Mouse (Mus musculus): Measurements from ENCODE around the gene Klk1b3. TPM values are rescaled to one million over a fixed set of nuclear protein-coding genes. Genes with fewer than 3 reads are reported as not detected.

Gene Klk1b3
- polyA plus RNA-seq, 2 experiments, result not detected

- 46% methylated on average over 2 of the region's 2 CpGs for WGBS
These were observed 41.9 kb downstream of the Klk1b3 start for GRCm38 (mm10) chr7:44239913-44240312.

GRCm38 (mm10) chr7:44240712-44241111 is 42.7 kb downstream of the Klk1b3 start:
- WGBS, result 45% methylated on average over 1 of the region's 1 CpGs
- no peaks in the 10 kb centered on the region for H3K27me3 ChIP-seq (ENCODE audit: control insufficient read depth, insufficient read depth, low read length)
- H3K4me1 ChIP-seq (ENCODE audit: control insufficient read depth, insufficient read depth, low read length), result peaks cover 6% of the 10 kb centered on the region; the same call in 1 of the 2 replicates
- no peak for TF ChIP-seq POLR2A (IDR thresholded peaks at IDR 0.05; ENCODE audit: borderline replicate concordance, extremely low read depth, insufficient read depth, insufficient read length)
- H3K4me3 ChIP-seq (replicated peaks; ENCODE audit: low read length), result no peak overlapping the region
- H3K4me2 ChIP-seq (replicated peaks; ENCODE audit: low read depth, low read length, severe bottlenecking), result no peak overlapping the region
- H3K9me3 ChIP-seq (ENCODE audit: control insufficient read depth, low read length), result no peaks in the 10 kb centered on the region
- no peaks in the 10 kb centered on the region for H3K36me3 ChIP-seq (ENCODE audit: control insufficient read depth, insufficient read depth, low read length)
- DNase-seq (ENCODE audit: low spot score), result no peak
- no peak for ATAC-seq (ENCODE audit: low FRiP score, low read depth)
- no peak overlapping the region for H3K9ac ChIP-seq (ENCODE audit: low read depth, low read length, severe bottlenecking)
- no peak overlapping the region for H3K27ac ChIP-seq (replicated peaks; ENCODE audit: low read depth, low read length)

More at GRCm38 (mm10) chr7:44239913-44240312, 41.9 kb downstream of the Klk1b3 start:
- no peak overlapping the region for H3K4me3 ChIP-seq (replicated peaks; ENCODE audit: low read length)
- no peak overlapping the region for H3K9ac ChIP-seq (ENCODE audit: low read depth, low read length, severe bottlenecking)
- no peak overlapping the region for H3K4me2 ChIP-seq (replicated peaks; ENCODE audit: low read depth, low read length, severe bottlenecking)
- H3K27me3 ChIP-seq (ENCODE audit: control insufficient read depth, insufficient read depth, low read length), result no peaks in the 10 kb centered on the region
- no peak for ATAC-seq (ENCODE audit: low FRiP score, low read depth)
- no peaks in the 10 kb centered on the region for H3K4me1 ChIP-seq (ENCODE audit: control insufficient read depth, insufficient read depth, low read length)
- no peak for DNase-seq (ENCODE audit: low spot score)
- no peaks in the 10 kb centered on the region for H3K36me3 ChIP-seq (ENCODE audit: control insufficient read depth, insufficient read depth, low read length)
- no peaks in the 10 kb centered on the region for H3K9me3 ChIP-seq (ENCODE audit: control insufficient read depth, low read length)
- H3K27ac ChIP-seq (replicated peaks; ENCODE audit: low read depth, low read length), result no peak overlapping the region
- no peak for TF ChIP-seq POLR2A (IDR thresholded peaks at IDR 0.05; ENCODE audit: borderline replicate concordance, extremely low read depth, insufficient read depth, insufficient read length)

GRCm38 (mm10) chr7:44241163-44241562 is 43.2 kb downstream of the Klk1b3 start:
- Histone ChIP-seq H3K27me3 (ENCODE audit: control insufficient read depth, insufficient read depth, low read length) (no peaks in the 10 kb centered on the region), H3K36me3 (ENCODE audit: control insufficient read depth, insufficient read depth, low read length) (no peaks in the 10 kb centered on the region), H3K9me3 (ENCODE audit: control insufficient read depth, low read length) (no peaks in the 10 kb centered on the region), H3K4me1 (ENCODE audit: control insufficient read depth, insufficient read depth, low read length) (peaks cover 6% of the 10 kb centered on the region; the same call in 1 of the 2 replicates), H3K27ac (replicated peaks; ENCODE audit: low read depth, low read length) (no peak overlapping the region), H3K4me2 (replicated peaks; ENCODE audit: low read depth, low read length, severe bottlenecking) (no peak overlapping the region), H3K4me3 (replicated peaks; ENCODE audit: low read length) (no peak overlapping the region), H3K9ac (ENCODE audit: low read depth, low read length, severe bottlenecking) (no peak overlapping the region)
- no peak for TF ChIP-seq POLR2A (IDR thresholded peaks at IDR 0.05; ENCODE audit: borderline replicate concordance, extremely low read depth, insufficient read depth, insufficient read length)
- WGBS, result 49% methylated on average over 2 of the region's 2 CpGs
- ATAC-seq (ENCODE audit: low FRiP score, low read depth) (no peak), DNase-seq (ENCODE audit: low spot score) (no peak)

GRCm38 (mm10) chr7:44244080-44244479 is 46.1 kb downstream of the Klk1b3 start:
- no peak overlapping the region for H3K4me3 ChIP-seq (replicated peaks; ENCODE audit: low read length)
- H3K27me3 ChIP-seq (ENCODE audit: control insufficient read depth, insufficient read depth, low read length), result no peaks in the 10 kb centered on the region
- peaks cover 12% of the 10 kb centered on the region for H3K36me3 ChIP-seq (ENCODE audit: control insufficient read depth, insufficient read depth, low read length)
- TF ChIP-seq POLR2A (IDR thresholded peaks at IDR 0.05; ENCODE audit: borderline replicate concordance, extremely low read depth, insufficient read depth, insufficient read length), result no peak
- WGBS, result 70% methylated on average over 1 of the region's 1 CpGs
- H3K27ac ChIP-seq (replicated peaks; ENCODE audit: low read depth, low read length), result no peak overlapping the region
- peaks cover 11% of the 10 kb centered on the region; the same call in 1 of the 2 replicates for H3K4me1 ChIP-seq (ENCODE audit: control insufficient read depth, insufficient read depth, low read length)
- H3K4me2 ChIP-seq (replicated peaks; ENCODE audit: low read depth, low read length, severe bottlenecking), result no peak overlapping the region
- H3K9me3 ChIP-seq (ENCODE audit: control insufficient read depth, low read length), result no peaks in the 10 kb centered on the region
- DNase-seq (ENCODE audit: low spot score), result no peak
- H3K9ac ChIP-seq (ENCODE audit: low read depth, low read length, severe bottlenecking), result no peak overlapping the region
- ATAC-seq (ENCODE audit: low FRiP score, low read depth), result no peak

- peak within 1 kb of the TSS; percentile 73 for H3K4me2 ChIP-seq (replicated peaks; ENCODE audit: low read depth, low read length, severe bottlenecking)
- TF ChIP-seq POLR2A (IDR thresholded peaks at IDR 0.05; ENCODE audit: borderline replicate concordance, extremely low read depth, insufficient read depth, insufficient read length), result peak; percentile 99
- peaks cover 11% of the 10 kb centered on the region; the same call in 1 of the 2 replicates for H3K4me1 ChIP-seq (ENCODE audit: control insufficient read depth, insufficient read depth, low read length)
- peaks cover 34% of the 10 kb centered on the region for H3K36me3 ChIP-seq (ENCODE audit: control insufficient read depth, insufficient read depth, low read length)
- H3K4me3 ChIP-seq (replicated peaks; ENCODE audit: low read length), result peak within 1 kb of the TSS; percentile 83
- H3K9ac ChIP-seq (ENCODE audit: low read depth, low read length, severe bottlenecking), result peak within 1 kb of the TSS; percentile 91
- no peaks in the 10 kb centered on the region for H3K9me3 ChIP-seq (ENCODE audit: control insufficient read depth, low read length)
- DNase-seq (ENCODE audit: low spot score) (peak; percentile 95), ATAC-seq (ENCODE audit: low FRiP score, low read depth) (peak; percentile 93)
- WGBS, result 3% methylated on average over 61 of the region's 62 CpGs
- no peaks in the 10 kb centered on the region for H3K27me3 ChIP-seq (ENCODE audit: control insufficient read depth, insufficient read depth, low read length)
- peak within 1 kb of the TSS; percentile 96 for H3K27ac ChIP-seq (replicated peaks; ENCODE audit: low read depth, low read length)
These were observed 48.3 kb downstream of the Klk1b3 start, which contains the start of the genes 1700028J19Rik and 2410002F23Rik for GRCm38 (mm10) chr7:44246055-44246983. 1700028J19Rik (minus strand) TSS chr7:44246695. 2410002F23Rik (plus strand) TSS chr7:44246722.
